Comparison of ENCODE assay signal across 9 mouse cellular contexts in genomic region chr5:135025899-135026298, GRCm38 (mm10). TPM values are rescaled to one million over a fixed set of nuclear protein-coding genes. Genes with fewer than 3 reads are reported as not detected.
DNase-seq lines count a peak whose midpoint lies in the region; ATAC-seq and TF ChIP-seq lines count a peak whose summit lies in the region.
"Had no signal": no experiment of that assay in that cellular context is flagged by ENCODE, and none has a peak within 500 bp of the region (broad histone marks: within the 10 kb centered on the region; RNA-seq: fewer than 3 reads in every experiment).

No protein-coding gene starts in this region.

- DNase-seq in embryo, embryonic 11 days, result peak; percentile 42
- DNase-seq in embryo, embryonic 9.5 days (ENCODE audit: extremely low spot score), result no peak
- DNase-seq in lung, embryonic 14.5 days, result peak; percentile 71
- DNase-seq in lung, adult 2 months, result no peak
- DNase-seq in right cerebral cortex, postnatal 25 days, result peak; percentile 71
- DNase-seq in spleen, postnatal 4 days (ENCODE audit: low spot score in 2 of 2), result no peak
- DNase-seq: adrenal gland, postnatal 25 days had no signal

- H3K36me3 ChIP-seq in lung, embryonic 14.5 days (ENCODE audit: insufficient read depth), result no peaks in the 10 kb centered on the region
- no peaks in the 10 kb centered on the region for H3K36me3 ChIP-seq in intestine, embryonic 16.5 days (ENCODE audit: control insufficient read depth, insufficient read depth, low read length)

- no peak for ATAC-seq in lung, embryonic 14.5 days (ENCODE audit: insufficient read depth)
- no peak for ATAC-seq in intestine, embryonic 16.5 days
- ATAC-seq in megakaryocyte-erythroid progenitor cell, adult 5-6 weeks (replicated peaks; ENCODE audit: low FRiP score, low TSS enrichment, poor library complexity, severe bottlenecking), result no peak

- H3K9me3 ChIP-seq in lung, embryonic 14.5 days (ENCODE audit: low read depth, low read length), result no peaks in the 10 kb centered on the region
- H3K9me3 ChIP-seq in intestine, embryonic 16.5 days (ENCODE audit: control insufficient read depth, low read length), result no peaks in the 10 kb centered on the region

- TF ChIP-seq POLR2A in lung, adult 2 months (IDR thresholded peaks at IDR 0.05; ENCODE audit: borderline replicate concordance, extremely low read depth, low read depth, low read length), result no peak

- peak overlapping the region; percentile 38 for H3K9ac ChIP-seq in lung, embryonic 14.5 days
- H3K9ac ChIP-seq in intestine, embryonic 16.5 days (ENCODE audit: low read depth, low read length), result peak overlapping the region; percentile 48

- peaks cover 32% of the 10 kb centered on the region for H3K4me1 ChIP-seq in lung, embryonic 14.5 days (ENCODE audit: insufficient read depth)
- peaks cover 9% of the 10 kb centered on the region; the same call in 1 of the 2 replicates for H3K4me1 ChIP-seq in lung, adult 2 months (ENCODE audit: control insufficient read depth, insufficient read depth, low read length)
- peaks cover 39% of the 10 kb centered on the region for H3K4me1 ChIP-seq in intestine, embryonic 16.5 days (ENCODE audit: control insufficient read depth, insufficient read depth, low read length)

- peak overlapping the region; percentile 9 for H3K4me3 ChIP-seq in lung, embryonic 14.5 days (ENCODE audit: low read depth, low read length)
- no peak overlapping the region for H3K4me3 ChIP-seq in lung, adult 2 months (replicated peaks; ENCODE audit: extremely low read depth, low read depth, low read length)
- H3K4me3 ChIP-seq in intestine, embryonic 16.5 days (ENCODE audit: low read length), result no peak overlapping the region

- H3K27me3 ChIP-seq in lung, embryonic 14.5 days (ENCODE audit: insufficient read depth, low read length), result no peaks in the 10 kb centered on the region
- H3K27me3 ChIP-seq in intestine, embryonic 16.5 days (replicated peaks; ENCODE audit: control insufficient read depth, insufficient read depth, low read length), result no peaks in the 10 kb centered on the region

- WGBS in lung, embryonic 14.5 days, result 12% methylated on average over 7 of the region's 7 CpGs
- 25% methylated on average over 7 of the region's 7 CpGs for WGBS in lung, adult 2 months
- 6% methylated on average over 7 of the region's 7 CpGs for WGBS in intestine, embryonic 16.5 days

- peak; percentile 16; the same call in 1 of the 2 replicates for TF ChIP-seq CTCF in lung, embryonic 14.5 days (IDR thresholded peaks at IDR 0.05; ENCODE audit: low read depth)
- no peak for TF ChIP-seq CTCF in lung, adult 2 months (IDR thresholded peaks at IDR 0.05; ENCODE audit: insufficient read depth, low read length)

- H3K27ac ChIP-seq in lung, embryonic 14.5 days (ENCODE audit: low read depth), result peak overlapping the region; percentile 30; the same call in 1 of the 2 replicates
- no peak overlapping the region for H3K27ac ChIP-seq in intestine, embryonic 16.5 days (ENCODE audit: low read length)

- peak overlapping the region; percentile 74 for H3K4me2 ChIP-seq in lung, embryonic 14.5 days
- H3K4me2 ChIP-seq in intestine, embryonic 16.5 days (ENCODE audit: low read depth, low read length), result peak overlapping the region; percentile 38

RNA-seq across cellular contexts. Expression of gene Stx1a, which starts 2.6 kb away (rescaled TPM):
- polyA plus RNA-seq in lung, embryonic 14.5 days (2014; fragmentation: Nextera tagmentation; extraction: Ambion mirVana), result 13.2 and 14.5 TPM in 2 replicates
- polyA plus RNA-seq in lung, adult 2 months (2012; rRNA removed), result 10.6 and 11.7 TPM in 2 replicates
- 11.9 and 13.4 TPM in 2 replicates for polyA plus RNA-seq in intestine, embryonic 16.5 days (2015; fragmentation: Nextera tagmentation; extraction: Ambion mirVana)
- 0.17 and 0.98 TPM in 2 replicates for total RNA-seq in megakaryocyte-erythroid progenitor cell, adult 5-6 weeks (2014; fragmentation: Nextera tagmentation)
- total RNA-seq in megakaryocyte-erythroid progenitor cell, adult 5-6 weeks (2017), result not detected in 2 replicates

RNA-seq across cellular contexts. Expression of gene Abhd11, which starts 16.9 kb away (rescaled TPM):
- 60.0 and 71.0 TPM in 2 replicates for polyA plus RNA-seq in lung, embryonic 14.5 days (2014; fragmentation: Nextera tagmentation; extraction: Ambion mirVana)
- polyA plus RNA-seq in lung, adult 2 months (2012; rRNA removed), result 66.9 and 78.4 TPM in 2 replicates
- 102 and 106 TPM in 2 replicates for polyA plus RNA-seq in intestine, embryonic 16.5 days (2015; fragmentation: Nextera tagmentation; extraction: Ambion mirVana)
- total RNA-seq in megakaryocyte-erythroid progenitor cell, adult 5-6 weeks (2014; fragmentation: Nextera tagmentation), result 55.8 and 82.2 TPM in 2 replicates
- total RNA-seq in megakaryocyte-erythroid progenitor cell, adult 5-6 weeks (2017), result 36.9 and 46.7 TPM in 2 replicates

RNA-seq across cellular contexts. Expression of gene Dnajc30, which starts 38.1 kb away (rescaled TPM):
- polyA plus RNA-seq in lung, embryonic 14.5 days (2014; fragmentation: Nextera tagmentation; extraction: Ambion mirVana), result 31.9 and 33.2 TPM in 2 replicates
- polyA plus RNA-seq in lung, adult 2 months (2012; rRNA removed), result 30.7 and 31.5 TPM in 2 replicates
- 33.9 and 39.2 TPM in 2 replicates for polyA plus RNA-seq in intestine, embryonic 16.5 days (2015; fragmentation: Nextera tagmentation; extraction: Ambion mirVana)
- 15.7 and 16.1 TPM in 2 replicates for total RNA-seq in megakaryocyte-erythroid progenitor cell, adult 5-6 weeks (2014; fragmentation: Nextera tagmentation)
- 3.7 and 9.2 TPM in 2 replicates for total RNA-seq in megakaryocyte-erythroid progenitor cell, adult 5-6 weeks (2017)

RNA-seq across cellular contexts. Expression of gene Bud23, which starts 38.9 kb away (rescaled TPM):
- 102 and 116 TPM in 2 replicates for polyA plus RNA-seq in lung, embryonic 14.5 days (2014; fragmentation: Nextera tagmentation; extraction: Ambion mirVana)
- polyA plus RNA-seq in lung, adult 2 months (2012; rRNA removed), result 51.3 and 56.4 TPM in 2 replicates
- 84.6 and 109 TPM in 2 replicates for polyA plus RNA-seq in intestine, embryonic 16.5 days (2015; fragmentation: Nextera tagmentation; extraction: Ambion mirVana)
- total RNA-seq in megakaryocyte-erythroid progenitor cell, adult 5-6 weeks (2014; fragmentation: Nextera tagmentation), result 93.5 and 138 TPM in 2 replicates
- total RNA-seq in megakaryocyte-erythroid progenitor cell, adult 5-6 weeks (2017), result 68.0 and 104 TPM in 2 replicates

RNA-seq across cellular contexts. Expression of gene Cldn3, which starts 39.9 kb away (rescaled TPM):
- polyA plus RNA-seq in lung, embryonic 14.5 days (2014; fragmentation: Nextera tagmentation; extraction: Ambion mirVana), result 137 and 139 TPM in 2 replicates
- 333 and 552 TPM in 2 replicates for polyA plus RNA-seq in lung, adult 2 months (2012; rRNA removed)
- polyA plus RNA-seq in intestine, embryonic 16.5 days (2015; fragmentation: Nextera tagmentation; extraction: Ambion mirVana), result 187 and 217 TPM in 2 replicates
- not detected in 2 replicates for total RNA-seq in megakaryocyte-erythroid progenitor cell, adult 5-6 weeks (2014; fragmentation: Nextera tagmentation)
- total RNA-seq in megakaryocyte-erythroid progenitor cell, adult 5-6 weeks (2017), result not detected in 2 replicates

Comparison
In these comparisons a context has a peak if more than half of its experiments do, and no peak if none do; other contexts are left out.
1. DNase-seq: peak in embryo, embryonic 11 days (single experiment), lung, embryonic 14.5 days (single experiment) and right cerebral cortex, postnatal 25 days (single experiment); none in embryo, embryonic 9.5 days (single experiment), lung, adult 2 months (single experiment) and spleen, postnatal 4 days (0 of 2).